Mouse (Mus musculus) layer of hippocampus, adult 2 months (tissue): ENCODE measurements around the gene Tdp1. TPM values are rescaled to one million over a fixed set of nuclear protein-coding genes. Genes with fewer than 3 reads are reported as not detected.

ENCODE experiments used
- DNase-seq, 2 experiments: peaks; one replicate each; pipeline ENCODE4 v3.0.0; 2022; ENCODE audit warnings: low spot score in 2 of 2
- H3K27ac ChIP-seq: fragments of 200-600 bp; 2 replicates; pipeline ENCODE4 v1.8.1; 2022
- H3K4me3 ChIP-seq: fragments of 200-600 bp; 2 replicates; pipeline ENCODE4 v1.8.1; 2022; ENCODE audit warnings: mild to moderate bottlenecking
- CTCF ChIP-seq: fragments of 200-600 bp; conservative IDR thresholded peaks from 2 replicates; pipeline ENCODE4 v1.8.1; 2022; ENCODE audit warnings: antibody characterized with exemption, mild to moderate bottlenecking, moderate library complexity
- total RNA-seq, 2 experiments: library from RNA; stranded (reverse); gene quantifications; 2 replicates each; pipeline ENCODE4 v1.2.3; 2021

The Tdp1 gene
- total RNA-seq, 2 experiments from 2014 or later = 24.2 to 30.9 TPM

DNA sequence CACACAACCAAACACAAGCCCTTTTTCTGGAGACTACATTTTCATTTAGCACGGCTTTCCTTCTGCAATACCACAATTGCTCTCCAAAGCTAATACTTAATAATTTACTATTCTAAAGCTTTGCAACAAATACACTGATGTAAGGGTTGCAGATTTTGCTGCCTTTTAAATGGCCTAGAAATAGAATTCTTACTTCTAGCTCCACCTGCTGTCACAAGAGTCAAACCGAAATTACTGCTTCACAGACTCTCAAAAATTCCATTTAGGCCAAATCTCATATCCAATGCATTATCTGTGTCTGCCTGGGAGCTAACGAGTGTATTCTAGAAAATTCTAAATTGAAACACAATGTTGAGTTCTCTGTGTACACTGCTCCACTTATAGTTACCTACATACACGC is 23.3 kb upstream of the Tdp1 start:
- peak; percentile 80 for TF ChIP-seq CTCF
- no peak overlapping the region for H3K27ac ChIP-seq
- DNase-seq = no peak
- H3K4me3 ChIP-seq = no peak overlapping the region

DNA sequence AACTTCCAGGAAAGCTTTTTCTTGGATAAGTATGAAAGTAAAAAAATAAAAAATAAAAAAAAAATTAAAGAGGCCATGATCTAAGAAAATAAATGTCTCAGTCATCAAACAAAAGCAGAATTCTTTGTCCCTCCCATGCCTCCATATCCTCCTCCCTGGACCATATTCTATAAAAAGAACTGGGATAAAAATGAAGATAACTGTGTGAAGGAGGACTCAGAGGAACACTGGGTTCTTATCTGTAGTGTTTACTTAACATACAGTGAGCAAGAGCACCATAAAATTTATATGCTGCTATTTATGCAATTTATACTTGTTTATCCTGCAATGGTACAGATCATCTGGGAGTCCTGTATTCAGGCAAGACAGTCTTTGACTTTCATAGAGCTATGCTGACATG is 19.7 kb upstream of the Tdp1 start:
- no peak for TF ChIP-seq CTCF
- no peak overlapping the region for H3K4me3 ChIP-seq
- H3K27ac ChIP-seq = no peak overlapping the region
- no peak for DNase-seq

DNA sequence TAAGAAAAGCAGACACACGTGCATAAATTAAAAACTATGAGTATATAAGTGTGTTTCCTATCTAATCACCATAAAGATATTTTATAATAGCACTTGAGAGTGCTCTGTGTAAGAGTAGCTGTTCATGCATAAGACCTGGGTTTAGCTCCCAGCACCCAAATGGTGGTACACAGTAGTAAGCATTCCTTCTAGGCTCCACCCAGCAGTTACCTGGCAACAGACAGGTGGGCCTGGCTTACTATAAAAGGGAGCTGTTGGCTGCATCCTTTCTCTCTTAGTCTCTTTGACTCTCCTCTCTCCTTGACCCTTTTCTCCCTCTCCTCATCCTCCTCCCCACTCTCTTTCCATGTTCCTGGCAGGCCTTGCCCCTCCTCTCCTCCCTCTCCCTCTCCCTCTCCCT is 15.5 kb upstream of the Tdp1 start:
- Histone ChIP-seq H3K4me3 (no peak overlapping the region), H3K27ac (no peak overlapping the region)
- TF ChIP-seq CTCF = no peak
- no peak for DNase-seq

DNA sequence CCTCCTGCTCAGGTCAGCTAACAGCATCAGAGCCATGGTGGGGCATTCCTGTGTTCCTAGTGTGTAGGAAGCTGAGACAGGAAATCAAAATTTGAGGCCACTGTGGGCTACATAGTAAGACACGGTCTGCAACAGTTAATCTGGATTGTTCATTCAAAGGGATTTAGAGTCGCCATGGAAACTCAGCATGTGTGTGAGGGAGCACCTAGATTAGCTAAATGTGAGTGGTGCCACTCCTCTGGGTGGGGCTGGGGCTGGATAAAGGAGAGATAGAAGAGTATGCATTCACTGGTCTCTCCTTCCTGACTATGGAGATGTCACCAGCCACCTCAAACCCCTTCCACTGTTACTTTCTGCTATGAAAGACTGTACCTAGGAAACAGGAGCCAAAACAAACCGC is 10.9 kb upstream of the Tdp1 start:
- Histone ChIP-seq H3K27ac (no peak overlapping the region), H3K4me3 (no peak overlapping the region)
- no peak for TF ChIP-seq CTCF
- DNase-seq = no peak

DNA sequence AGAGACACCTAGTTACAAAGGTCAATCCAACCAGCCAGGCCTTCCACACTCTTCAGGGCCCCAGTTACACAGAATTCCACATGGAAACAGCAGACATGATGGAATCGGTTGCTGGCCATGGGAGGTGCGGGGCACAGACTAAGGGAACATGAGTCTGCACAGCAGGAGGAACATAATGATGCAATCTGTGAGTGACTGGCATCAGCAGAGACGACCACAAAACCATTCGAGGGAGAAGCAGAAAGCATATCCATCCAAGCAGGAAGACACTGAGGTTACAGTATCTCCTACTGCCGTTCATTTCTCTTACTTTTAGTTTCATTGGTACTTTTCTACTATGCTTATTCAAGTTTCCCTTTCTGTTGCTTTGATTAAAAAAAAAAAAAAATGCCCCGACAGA is 9.7 kb upstream of the Tdp1 start:
- no peak overlapping the region for H3K4me3 ChIP-seq
- no peak overlapping the region for H3K27ac ChIP-seq
- no peak for TF ChIP-seq CTCF
- DNase-seq = no peak

DNA sequence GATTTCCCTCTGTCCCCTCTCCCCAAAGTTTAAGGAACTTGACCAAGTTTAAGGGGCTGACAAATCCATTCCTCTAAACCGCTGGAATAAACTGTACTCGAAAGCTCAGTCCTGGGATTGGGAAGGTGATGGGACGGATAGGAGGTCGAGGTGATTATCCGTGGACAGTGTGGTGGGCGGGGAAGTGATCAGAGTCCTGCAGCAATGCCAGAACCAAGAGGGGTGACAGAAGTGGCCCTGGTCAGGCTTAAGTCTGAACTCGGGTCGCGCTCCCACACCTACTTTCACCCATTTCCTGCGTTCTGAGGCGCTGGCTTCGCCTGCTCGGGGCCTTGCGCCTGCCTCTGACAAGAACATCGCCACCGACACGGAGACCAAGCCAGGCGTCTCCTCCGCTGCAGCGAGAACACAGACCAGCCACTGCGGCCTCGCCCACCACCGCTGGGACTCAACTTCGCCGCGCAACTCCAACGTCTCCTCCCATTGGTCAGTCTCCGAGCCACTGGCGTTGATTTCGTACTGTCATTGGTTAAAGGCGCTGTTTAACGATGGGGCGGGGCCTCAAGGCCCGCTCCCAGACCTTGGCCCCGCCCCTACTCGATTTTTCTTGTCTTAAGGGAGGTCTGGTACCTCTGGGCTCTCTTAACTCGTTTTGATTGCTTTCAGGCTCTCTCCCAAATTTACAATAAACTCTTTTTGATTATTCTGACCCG is 1.2 kb upstream of the Tdp1 start:
- Histone ChIP-seq H3K27ac (peak overlapping the region; percentile 76; the same call in 1 of the 2 replicates), H3K4me3 (peak overlapping the region; percentile 95)
- peak; percentile 81 to 85 for DNase-seq
- no peak; the same call in 1 of the 2 replicates for TF ChIP-seq CTCF

DNA sequence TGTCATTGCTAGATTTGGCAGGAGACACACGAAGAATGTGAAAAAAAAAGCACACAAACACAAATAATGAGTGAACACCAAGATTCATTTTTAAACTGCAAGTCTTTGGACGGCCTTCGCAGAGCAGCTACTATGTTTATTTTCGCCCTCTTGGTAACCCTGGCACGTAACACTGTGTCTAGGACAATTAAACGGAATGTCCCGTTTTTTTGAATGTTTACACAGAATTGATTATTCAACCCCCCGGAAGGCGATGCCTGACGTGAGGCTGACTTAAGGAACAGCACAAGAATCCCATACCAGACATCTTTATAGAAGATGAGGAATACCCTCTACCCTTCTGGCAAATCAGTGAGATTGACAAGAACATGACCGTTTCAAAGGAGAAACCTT is 608 bp upstream of the Tdp1 start:
- DNase-seq = no peak
- no peak for TF ChIP-seq CTCF
- Histone ChIP-seq H3K27ac (peak overlapping the region; percentile 76), H3K4me3 (peak overlapping the region; percentile 95)

DNA sequence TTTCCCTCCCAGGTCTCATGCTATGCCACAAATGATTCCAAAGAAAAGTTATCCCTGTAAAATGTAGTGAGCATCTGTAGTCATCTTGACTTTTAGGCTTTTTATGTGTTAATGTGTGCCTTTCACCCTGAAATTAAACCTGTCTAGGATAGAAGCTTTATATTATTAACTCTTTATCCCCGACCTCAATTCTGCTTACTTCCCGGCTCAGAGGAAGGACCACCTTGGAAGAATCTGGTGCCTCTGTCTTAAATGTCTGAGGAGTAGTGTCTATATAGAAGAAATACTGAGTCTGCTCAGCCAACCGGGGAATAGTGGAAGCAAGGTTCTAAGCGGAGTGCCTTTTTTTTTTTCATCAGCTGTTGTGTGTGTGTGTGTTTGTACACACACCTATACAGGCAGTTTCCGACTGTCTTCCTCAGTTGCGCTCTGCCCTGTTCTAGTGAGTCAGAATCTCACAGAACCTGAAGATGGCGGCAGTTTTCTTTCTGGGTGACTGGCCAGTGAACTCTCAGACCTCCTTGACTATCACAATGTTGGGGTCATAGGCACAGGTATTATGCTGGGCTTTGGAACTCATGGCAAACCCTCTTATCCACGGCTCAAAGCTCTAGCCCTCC is 1.1 kb downstream of the Tdp1 start:
- no peak overlapping the region for H3K27ac ChIP-seq
- TF ChIP-seq CTCF = no peak
- no peak for DNase-seq
- H3K4me3 ChIP-seq = peak overlapping the region; percentile 95

DNA sequence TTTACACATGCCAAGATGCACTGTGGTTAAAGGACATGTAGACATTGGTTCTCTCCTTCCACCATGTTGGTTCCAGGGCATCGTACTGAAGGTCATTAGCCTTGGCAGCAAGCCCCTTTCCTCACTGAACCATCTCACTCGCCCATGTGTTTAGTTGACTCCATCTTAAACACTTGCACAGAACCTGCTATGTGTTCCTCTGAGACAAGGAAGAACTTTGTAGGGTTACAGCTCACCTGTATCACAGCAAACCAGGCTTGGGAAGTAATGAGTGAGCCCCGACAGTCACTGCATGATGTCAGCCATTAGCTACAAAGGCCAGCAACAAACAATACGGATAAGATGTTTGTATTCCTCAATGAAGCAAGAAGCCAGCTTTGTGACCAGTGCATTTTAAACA is 13.5 kb downstream of the Tdp1 start:
- no peak overlapping the region for H3K4me3 ChIP-seq
- DNase-seq = no peak
- H3K27ac ChIP-seq = no peak overlapping the region
- TF ChIP-seq CTCF = no peak

DNA sequence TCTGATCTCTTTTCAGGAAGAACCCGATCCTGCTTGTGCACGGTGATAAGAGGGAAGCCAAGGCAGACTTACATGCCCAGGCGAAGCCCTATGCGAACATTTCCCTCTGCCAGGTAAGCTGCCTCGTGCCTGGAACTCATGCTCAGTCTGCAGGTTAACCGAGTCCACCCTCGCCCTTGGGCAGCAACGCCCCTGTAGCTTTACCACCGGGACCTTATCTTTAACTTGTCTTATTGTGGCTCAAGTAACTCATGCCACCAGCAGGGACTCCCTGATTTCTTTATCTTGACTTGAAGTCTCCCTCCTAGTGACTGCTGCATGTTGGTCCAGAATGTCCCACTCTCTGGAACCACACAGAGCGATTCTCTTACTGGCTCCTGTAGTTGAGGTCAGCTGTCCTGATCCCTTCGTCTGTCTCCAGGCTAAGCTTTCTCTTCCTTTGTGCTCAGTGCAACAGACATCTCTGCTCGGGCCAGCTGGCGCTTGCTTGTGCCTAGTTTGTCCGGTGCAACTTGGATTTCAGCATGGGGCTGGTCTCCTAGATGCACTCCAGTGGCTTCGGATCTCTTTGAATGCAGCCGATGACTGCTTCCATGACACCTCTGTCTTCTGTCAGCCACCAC is 14.0 kb downstream of the Tdp1 start:
- no peak for DNase-seq
- no peak overlapping the region for H3K4me3 ChIP-seq
- TF ChIP-seq CTCF = no peak
- H3K27ac ChIP-seq = no peak overlapping the region

DNA sequence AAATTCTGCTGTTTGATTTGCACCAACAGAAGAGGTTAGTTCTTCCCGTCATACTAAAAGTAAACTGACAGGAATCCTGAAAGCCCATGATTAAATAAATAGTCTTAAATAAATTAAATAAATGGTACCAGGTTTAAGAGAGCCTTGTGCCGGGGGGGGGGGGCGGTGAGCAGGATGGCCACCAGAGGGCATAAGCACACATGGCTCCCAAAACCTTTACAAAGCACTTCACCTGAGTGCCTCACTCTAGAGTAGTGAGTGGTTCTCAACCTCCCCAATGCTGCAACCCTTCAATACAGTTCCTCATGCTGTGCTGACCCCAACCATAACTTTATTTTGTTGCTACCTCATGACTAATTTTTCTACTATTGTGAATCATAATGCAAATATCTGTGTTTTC is 15.7 kb downstream of the Tdp1 start:
- TF ChIP-seq CTCF = peak; percentile 70
- Histone ChIP-seq H3K27ac (no peak overlapping the region), H3K4me3 (no peak overlapping the region)
- DNase-seq = no peak

DNA sequence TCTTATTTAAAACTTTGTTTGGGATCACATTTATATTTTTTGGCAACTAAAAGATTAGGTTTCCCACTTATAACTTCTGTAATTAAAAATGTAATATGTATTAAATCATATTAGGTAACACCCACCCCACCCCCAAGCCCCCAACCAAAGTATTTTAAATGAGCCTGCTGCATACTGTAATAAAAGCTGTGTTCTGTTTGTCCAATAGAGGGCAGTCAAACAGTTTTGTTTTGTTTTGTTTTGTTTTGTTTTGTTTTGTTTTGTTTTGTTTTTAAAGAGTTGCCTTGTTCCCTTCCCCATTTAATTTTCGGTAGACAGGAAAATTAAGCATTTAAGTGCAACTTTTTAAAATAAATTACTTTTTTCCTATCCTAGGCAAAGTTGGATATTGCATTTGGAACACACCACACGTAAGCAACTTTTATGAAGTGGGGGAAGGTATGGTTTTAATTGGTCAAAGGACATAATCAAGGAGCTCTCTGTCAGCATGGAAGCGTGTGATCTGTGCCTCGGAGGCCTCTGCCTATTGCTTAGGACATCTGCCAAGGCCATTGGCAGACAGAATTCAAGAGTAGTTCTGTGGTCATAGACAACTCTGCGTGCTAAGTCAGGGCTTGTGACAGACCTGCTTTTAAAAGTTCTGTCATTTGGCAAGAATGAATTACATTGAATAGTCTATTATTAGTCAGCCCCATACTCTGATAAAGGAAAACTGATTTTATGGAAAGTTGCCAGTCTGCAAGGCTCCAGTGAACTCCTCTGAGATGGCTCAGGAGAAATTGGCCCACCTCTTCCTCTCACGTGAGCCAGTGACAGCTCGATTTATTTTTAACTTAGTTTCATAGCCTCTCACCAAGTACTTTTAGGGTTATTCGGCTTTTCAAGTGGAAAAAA is 17.9 kb downstream of the Tdp1 start:
- no peak for DNase-seq
- no peak overlapping the region for H3K4me3 ChIP-seq
- peak overlapping the region; percentile 36 for H3K27ac ChIP-seq
- TF ChIP-seq CTCF = peak; percentile 71

DNA sequence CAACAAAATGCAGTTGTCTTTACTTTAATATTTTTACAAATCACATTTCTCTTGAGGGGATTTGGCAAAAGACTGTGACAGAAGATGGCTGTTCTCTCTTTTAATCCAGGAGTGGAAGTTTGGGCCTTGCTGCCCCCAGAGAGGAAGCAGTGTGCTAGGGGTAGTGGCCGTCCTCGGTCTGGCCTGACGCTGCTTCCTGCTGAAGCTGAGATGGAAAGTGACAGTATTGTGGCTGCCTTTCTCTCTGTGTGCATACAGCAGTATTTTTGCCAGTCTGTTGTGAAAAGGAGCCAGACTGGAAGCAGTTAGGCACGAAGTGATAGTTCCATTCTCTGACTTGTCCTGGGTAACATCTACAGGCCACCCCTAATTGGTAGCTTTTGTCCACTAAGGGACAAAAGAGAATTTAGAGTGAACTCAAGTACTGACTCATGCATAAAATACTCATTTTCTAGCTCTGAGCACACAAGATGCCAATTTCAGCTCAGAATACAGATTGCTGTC is 18.6 kb downstream of the Tdp1 start:
- no peak for TF ChIP-seq CTCF
- Histone ChIP-seq H3K27ac (peak overlapping the region; percentile 36), H3K4me3 (no peak overlapping the region)

More for the DNA sequence above, 18.6 kb downstream of the Tdp1 start:
- no peak for DNase-seq
